Mouse (Mus musculus) testis, adult 2 months (tissue): ENCODE measurements around the gene AC134908.4. TPM values are rescaled to one million over a fixed set of nuclear protein-coding genes. Genes with fewer than 3 reads are reported as not detected.

Experiments used
- H3K27ac ChIP-seq: fragments of 200-500 bp; 2 replicates; pipeline ENCODE4 v1.5.1; 2012; ENCODE audit warnings: low read depth, low read length; ENCODE audit not compliant: control insufficient read depth, insufficient read depth
- H3K27me3 ChIP-seq: fragments of 200-500 bp; 2 replicates; pipeline ENCODE4 v1.6.1; 2012; ENCODE audit warnings: mild to moderate bottlenecking, low read length, moderate library complexity; ENCODE audit not compliant: control insufficient read depth, insufficient read depth
- H3K36me3 ChIP-seq: fragments of 200-500 bp; 2 replicates; pipeline ENCODE4 v1.6.1; 2012; ENCODE audit warnings: mild to moderate bottlenecking, low read length; ENCODE audit not compliant: control insufficient read depth, insufficient read depth
- H3K4me1 ChIP-seq: fragments of 200-500 bp; 2 replicates; pipeline ENCODE4 v1.6.1; 2012; ENCODE audit warnings: low read length; ENCODE audit not compliant: control insufficient read depth, insufficient read depth
- H3K4me3 ChIP-seq: fragments of 200-500 bp; 2 replicates; pipeline ENCODE4 v1.5.1; 2012; ENCODE audit warnings: low read depth, mild to moderate bottlenecking, low read length, moderate library complexity, mixed read lengths; ENCODE audit not compliant: control insufficient read depth
- CTCF ChIP-seq: fragments of 200-500 bp; IDR thresholded peaks from 2 replicates; pipeline ENCODE4 v1.5.1; 2012; ENCODE audit warnings: low read depth, mild to moderate bottlenecking, inconsistent platforms, low read length, moderate library complexity; ENCODE audit not compliant: control insufficient read depth, insufficient read depth, insufficient replicate concordance
- POLR2A ChIP-seq: fragments of 200-500 bp; IDR thresholded peaks from 2 replicates; pipeline ENCODE4 v1.6.1; 2012; ENCODE audit warnings: low read depth, mild to moderate bottlenecking, inconsistent platforms, low read length, moderate library complexity; ENCODE audit not compliant: control insufficient read depth
- polyA plus RNA-seq: library from polyadenylated mRNA; depleted of rRNA; stranded (reverse); fragments of >200 nt; gene quantifications from 2 replicates; pipeline ENCODE4 v1.2.3, GENCODE M21; 2012; rRNA removed

Gene AC134908.4
- polyA plus RNA-seq = not detected in 2 replicates

DNA sequence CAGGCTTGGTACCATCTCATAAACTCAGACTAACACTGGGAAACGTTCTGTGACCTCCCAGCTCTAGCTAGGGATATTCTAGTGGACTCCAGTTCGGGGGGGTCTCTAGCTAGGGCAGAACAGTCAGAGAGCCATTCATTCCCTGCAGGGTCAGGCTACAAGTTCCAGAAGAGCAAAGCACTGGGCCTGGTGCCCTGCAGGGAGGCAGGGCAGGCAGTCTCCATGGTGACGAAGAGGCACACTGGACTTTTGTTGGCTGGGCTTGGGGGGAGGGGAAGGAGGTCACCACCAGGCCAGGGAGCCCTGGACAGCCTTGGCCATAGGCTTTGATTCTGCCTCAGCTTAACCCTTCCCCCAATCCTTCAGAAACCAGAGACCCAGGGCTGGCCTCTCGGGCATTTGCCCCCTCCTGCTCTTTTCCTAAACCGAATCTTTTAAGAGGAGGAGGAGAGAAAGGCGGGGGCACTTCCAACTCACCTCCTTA is at the start of gene AC134908.4:
AC134908.4 (minus strand) TSS at position 51 of the 484 bp plus-strand sequence.
- Histone ChIP-seq H3K27ac (no peak within 1 kb of the TSS), H3K36me3 (no peaks in the 10 kb centered on the region), H3K27me3 (no peaks in the 10 kb centered on the region), H3K4me3 (peak within 1 kb of the TSS; percentile 66), H3K4me1 (peaks cover 28% of the 10 kb centered on the region)
- TF ChIP-seq POLR2A (no peak), CTCF (no peak)

DNA sequence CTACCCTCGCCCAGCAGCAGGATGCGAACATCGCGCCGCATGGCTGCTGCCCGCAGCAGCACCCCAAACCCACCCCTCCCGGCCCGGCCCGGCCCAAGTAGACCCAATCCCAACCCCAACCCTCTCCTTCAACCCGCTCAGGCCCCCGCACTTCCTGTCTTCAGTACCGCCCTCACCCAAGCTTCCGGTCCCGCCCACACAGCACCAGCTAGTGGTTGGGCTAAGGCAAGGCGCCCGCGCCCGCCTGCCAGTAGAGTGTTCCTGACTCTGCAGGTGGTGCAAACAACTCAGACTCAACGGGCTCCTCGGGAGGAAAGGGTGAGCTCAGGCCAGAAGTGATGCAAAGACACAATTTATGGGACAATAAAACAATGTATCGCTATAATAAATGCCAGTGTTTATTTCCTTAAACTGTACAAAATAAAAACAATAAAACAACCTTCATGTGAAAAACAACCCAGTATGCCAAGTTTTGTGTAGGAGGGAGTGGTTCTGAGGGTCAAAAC is 49.0 kb upstream of the AC134908.4 start, which contains the start of gene Rhot2:
Rhot2 (minus strand) TSS at position 456 of the 506 bp plus-strand sequence.
- Histone ChIP-seq H3K4me3 (peak within 1 kb of the TSS; percentile 81), H3K27ac (peak within 1 kb of the TSS; percentile 55), H3K36me3 (no peaks in the 10 kb centered on the region), H3K27me3 (no peaks in the 10 kb centered on the region), H3K4me1 (peaks cover 5% of the 10 kb centered on the region)
- peak; percentile 16; the same call in 1 of the 2 replicates for TF ChIP-seq CTCF
- peak; percentile 63 for TF ChIP-seq POLR2A

DNA sequence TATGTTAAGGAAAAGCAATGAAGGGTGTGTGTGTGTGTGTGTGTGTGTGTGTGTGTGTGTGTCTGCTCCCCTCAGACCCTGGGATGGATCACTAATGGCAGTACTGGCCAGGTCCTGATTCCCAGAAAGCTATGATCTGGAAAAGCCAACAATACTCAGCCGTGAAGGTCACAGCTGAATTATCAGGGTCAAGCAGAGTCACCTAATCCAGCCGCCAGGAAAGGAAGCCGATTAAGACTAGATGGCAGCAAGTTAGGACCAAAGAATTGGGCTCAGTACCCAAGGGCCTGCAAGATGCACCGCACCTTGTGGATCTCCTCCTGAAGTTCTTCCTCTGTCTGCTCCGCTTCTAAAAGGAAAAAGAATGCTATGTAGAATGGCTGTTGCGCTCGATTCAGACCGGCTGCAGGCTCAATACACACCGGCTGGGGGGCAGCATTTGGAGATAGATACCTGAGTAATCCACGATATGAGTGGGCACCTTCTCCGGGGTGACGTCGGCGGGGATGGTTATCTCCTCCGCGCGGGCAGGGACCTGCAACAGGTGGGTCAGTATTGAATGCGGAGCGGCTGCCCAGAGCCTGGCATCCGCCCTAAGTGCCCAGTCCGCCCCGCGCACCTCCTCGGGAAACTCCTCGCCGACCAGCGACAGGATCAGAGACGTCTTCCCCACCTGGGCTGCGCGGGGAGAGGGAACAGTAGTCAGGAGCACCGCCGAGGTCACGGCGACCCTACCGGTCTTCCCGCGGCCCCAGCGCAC is 48.4 kb upstream of the AC134908.4 start:
- Histone ChIP-seq H3K27ac (peak overlapping the region; percentile 55), H3K27me3 (no peaks in the 10 kb centered on the region), H3K4me3 (peak overlapping the region; percentile 81), H3K4me1 (peaks cover 5% of the 10 kb centered on the region), H3K36me3 (no peaks in the 10 kb centered on the region)
- TF ChIP-seq CTCF (no peak), POLR2A (no peak)

DNA sequence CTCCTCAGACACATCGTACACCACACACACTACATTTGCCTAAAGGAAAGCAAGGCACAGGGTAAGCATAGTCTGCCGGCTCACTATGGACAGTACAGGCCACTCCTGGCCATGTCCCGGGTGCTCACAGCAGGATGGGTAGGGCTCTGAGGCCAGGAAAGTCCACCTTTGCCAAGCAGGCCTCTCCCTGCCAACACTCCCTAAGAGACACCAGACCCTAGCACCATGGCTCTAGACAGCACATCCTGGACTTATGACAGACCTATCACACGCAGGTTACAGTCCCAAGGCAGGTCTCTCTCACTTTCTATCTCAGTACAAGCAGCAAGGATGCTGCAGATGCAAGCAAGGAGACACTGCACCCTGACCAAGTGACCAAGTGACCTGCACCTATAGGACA is 47.7 kb upstream of the AC134908.4 start:
- Histone ChIP-seq H3K36me3 (no peaks in the 10 kb centered on the region), H3K4me3 (no peak overlapping the region), H3K27me3 (no peaks in the 10 kb centered on the region), H3K27ac (no peak overlapping the region), H3K4me1 (peaks cover 5% of the 10 kb centered on the region)
- TF ChIP-seq CTCF (no peak), POLR2A (no peak)

DNA sequence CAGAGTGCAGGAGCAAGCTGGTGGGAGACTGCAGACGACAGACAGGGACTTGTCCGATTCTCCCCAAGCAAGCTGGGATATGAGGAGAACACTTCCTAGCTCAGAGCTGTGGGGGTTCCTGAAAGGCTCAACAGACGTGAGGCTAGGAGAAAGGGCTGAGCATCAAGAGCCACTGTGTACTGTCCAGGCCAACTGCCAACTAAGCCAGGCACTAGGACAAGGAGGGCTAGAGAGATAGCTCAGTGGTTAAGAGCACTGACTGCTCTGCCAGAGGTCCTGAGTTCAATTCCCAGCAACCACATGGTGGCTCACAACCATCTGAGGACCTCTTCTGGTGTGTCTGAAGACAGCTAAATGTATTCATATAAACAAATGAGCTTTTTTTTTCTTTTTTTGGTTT is 47.0 kb upstream of the AC134908.4 start:
- Histone ChIP-seq H3K36me3 (no peaks in the 10 kb centered on the region), H3K4me1 (peaks cover 8% of the 10 kb centered on the region), H3K27ac (no peak overlapping the region), H3K4me3 (no peak overlapping the region), H3K27me3 (no peaks in the 10 kb centered on the region)
- TF ChIP-seq POLR2A = no peak

DNA sequence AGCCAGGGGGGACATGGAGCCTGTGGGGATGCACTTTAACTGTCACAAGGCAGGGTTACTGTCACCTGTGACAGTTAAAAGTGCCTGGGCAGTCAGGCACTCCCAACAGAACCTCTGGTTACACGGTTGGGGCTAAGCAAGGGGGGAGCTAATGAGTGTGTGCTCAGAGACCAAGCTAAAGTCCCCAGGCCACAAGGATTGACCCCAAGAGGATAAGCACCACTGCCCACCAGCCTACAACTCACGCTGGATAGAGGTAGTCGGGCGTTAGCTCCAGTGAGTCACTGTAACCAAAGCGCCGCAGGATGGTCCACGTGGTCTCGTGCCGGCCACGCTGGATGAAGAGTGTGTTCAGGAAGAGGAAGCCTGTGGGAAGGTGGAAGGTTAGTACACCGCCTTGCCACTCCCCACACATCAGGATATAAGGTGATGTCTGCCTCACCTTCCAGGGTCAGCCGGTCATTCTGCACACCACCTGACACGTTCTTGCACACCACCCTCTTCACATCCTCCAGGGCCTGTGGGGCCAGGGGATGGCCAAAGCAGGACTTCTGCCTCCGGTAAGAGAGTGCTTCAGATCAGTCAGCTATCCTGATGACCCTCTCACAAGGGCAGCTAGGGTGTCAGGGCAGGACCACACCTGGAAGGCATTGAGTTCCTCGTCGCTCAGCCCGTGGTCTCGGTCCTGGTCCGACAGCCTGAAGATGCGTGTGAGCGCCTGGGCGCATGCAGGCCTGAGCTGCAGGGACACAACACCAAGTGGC is 45.8 kb upstream of the AC134908.4 start, which contains the start of gene Gm20683:
Gm20683 (minus strand) TSS at position 647 of the 764 bp plus-strand sequence.
- Histone ChIP-seq H3K27me3 (no peaks in the 10 kb centered on the region), H3K27ac (no peak within 1 kb of the TSS), H3K4me1 (peaks cover 18% of the 10 kb centered on the region), H3K4me3 (no peak within 1 kb of the TSS), H3K36me3 (no peaks in the 10 kb centered on the region)
- no peak for TF ChIP-seq POLR2A

DNA sequence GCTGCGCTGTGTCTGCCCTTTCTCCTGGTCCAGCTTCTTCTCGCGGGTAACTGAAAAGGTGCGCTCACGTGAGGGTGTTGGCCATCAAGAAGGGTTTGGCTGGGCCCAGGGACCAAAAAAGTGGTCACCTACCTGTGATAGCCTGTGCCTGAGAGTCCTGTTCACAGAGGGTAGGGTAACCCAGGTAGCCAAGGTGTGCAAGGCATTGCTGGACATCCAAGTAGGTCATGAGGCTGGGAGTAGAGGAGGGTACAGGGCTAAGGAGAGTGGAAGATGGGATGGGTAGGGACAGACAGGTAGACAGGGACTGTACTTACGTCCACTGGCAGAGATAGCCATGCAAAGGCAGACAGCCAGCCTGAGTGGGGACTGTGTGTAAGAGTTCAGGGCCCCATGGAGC is 45.1 kb upstream of the AC134908.4 start:
- Histone ChIP-seq H3K4me1 (peaks cover 22% of the 10 kb centered on the region), H3K27me3 (no peaks in the 10 kb centered on the region), H3K4me3 (no peak overlapping the region), H3K36me3 (no peaks in the 10 kb centered on the region), H3K27ac (no peak overlapping the region)
- TF ChIP-seq POLR2A (no peak), CTCF (no peak)
